8 mouse cellular contexts compared by ENCODE assay signal in genomic region chr2:32096122-32096420, GRCm38 (mm10). TPM values are rescaled to one million over a fixed set of nuclear protein-coding genes. Genes with fewer than 3 reads are reported as not detected.
DNase-seq lines count a peak whose midpoint lies in the region; ATAC-seq lines count a peak whose summit lies in the region.

No protein-coding gene starts in this region.

- H3K27me3 ChIP-seq in heart, embryonic 10.5 days (ENCODE audit: insufficient read depth, poor library complexity, severe bottlenecking), result no peaks in the 10 kb centered on the region
- no peaks in the 10 kb centered on the region for H3K27me3 ChIP-seq in heart, embryonic 16.5 days (ENCODE audit: control insufficient read depth, insufficient read depth, low read length)
- H3K27me3 ChIP-seq in midbrain, embryonic 10.5 days (ENCODE audit: low read depth, poor library complexity, severe bottlenecking), result no peaks in the 10 kb centered on the region

- peaks cover 23% of the 10 kb centered on the region for H3K36me3 ChIP-seq in heart, embryonic 10.5 days
- H3K36me3 ChIP-seq in heart, embryonic 16.5 days (ENCODE audit: control insufficient read depth, insufficient read depth), result peaks cover 6% of the 10 kb centered on the region
- 0 out of 2 replicates have a peak, but pooled peaks cover 4% of the 10 kb centered on the region for H3K36me3 ChIP-seq in midbrain, embryonic 10.5 days

- peak overlapping the region; percentile 84 for H3K27ac ChIP-seq in heart, embryonic 10.5 days
- H3K27ac ChIP-seq in heart, embryonic 16.5 days (ENCODE audit: low read length), result peak overlapping the region; percentile 87
- peak overlapping the region; percentile 82 for H3K27ac ChIP-seq in midbrain, embryonic 10.5 days (replicated peaks)

- no peak for ATAC-seq in heart, embryonic 16.5 days (replicated peaks; ENCODE audit: extremely low read depth, insufficient read depth, low FRiP score)

- peak overlapping the region; percentile 59 for H3K4me3 ChIP-seq in heart, embryonic 10.5 days
- peak overlapping the region; percentile 64 for H3K4me3 ChIP-seq in heart, embryonic 16.5 days (ENCODE audit: low read length)
- H3K4me3 ChIP-seq in midbrain, embryonic 10.5 days, result peak overlapping the region; percentile 48

- no peak for DNase-seq in heart, embryonic 10.5 days (ENCODE audit: low spot score)
- no peak for DNase-seq in heart, postnatal 4 days
- DNase-seq in cerebellum, adult 11-12 months, result peak; percentile 80
- no peak for DNase-seq in midbrain, embryonic 10.5 days (ENCODE audit: low spot score)
- no peak for DNase-seq in left cerebral cortex, postnatal 25 days (ENCODE audit: low spot score in 2 of 2)
- DNase-seq in right cerebral cortex, adult 2 months (ENCODE audit: low spot score in 2 of 2), result no peak
- DNase-seq in right cerebral cortex, postnatal 4 days, result no peak

- 0 out of 2 replicates have a peak, but pooled peaks cover 5% of the 10 kb centered on the region for H3K9me3 ChIP-seq in heart, embryonic 10.5 days
- peaks cover 5% of the 10 kb centered on the region; the same call in 1 of the 2 replicates for H3K9me3 ChIP-seq in heart, embryonic 16.5 days (replicated peaks; ENCODE audit: control insufficient read depth, low read length)
- H3K9me3 ChIP-seq in midbrain, embryonic 10.5 days (replicated peaks), result 0 out of 2 replicates have a peak, but pooled peaks cover 5% of the 10 kb centered on the region

- peak overlapping the region; percentile 70 for H3K4me2 ChIP-seq in heart, embryonic 16.5 days (ENCODE audit: low read depth, low read length)

- H3K4me1 ChIP-seq in heart, embryonic 10.5 days, result peaks cover 27% of the 10 kb centered on the region
- peaks cover 9% of the 10 kb centered on the region for H3K4me1 ChIP-seq in heart, embryonic 16.5 days (ENCODE audit: control insufficient read depth, insufficient read depth, low read length)
- H3K4me1 ChIP-seq in midbrain, embryonic 10.5 days, result peaks cover 20% of the 10 kb centered on the region

- peak overlapping the region; percentile 84 for H3K9ac ChIP-seq in heart, embryonic 16.5 days (ENCODE audit: low read length)

- intact Hi-C loops in left cerebral cortex, postnatal 25 days (cut with DNase I), result no loop called here

- WGBS in heart, embryonic 10.5 days, result 86% methylated on average over 10 of the region's 10 CpGs
- WGBS in heart, embryonic 16.5 days, result 74% methylated on average over 10 of the region's 10 CpGs
- WGBS in midbrain, embryonic 10.5 days, result 87% methylated on average over 10 of the region's 10 CpGs

RNA-seq across cellular contexts. Expression of gene Plpp7, which starts 0.7 kb away (rescaled TPM):
- 10.9 and 12.9 TPM in 2 replicates for polyA plus RNA-seq in heart, embryonic 10.5 days (2016; fragmentation: Nextera tagmentation; extraction: Ambion mirVana)
- 10 to 100 TPM; 15.7 to 20.5 TPM for total RNA-seq in heart, postnatal 4 days (2021)
- 19.7 and 21.4 TPM in 2 replicates for polyA plus RNA-seq in heart, embryonic 16.5 days (2015; fragmentation: Nextera tagmentation; extraction: Ambion mirVana)
- 7.1 and 7.8 TPM in 2 replicates for polyA plus RNA-seq in midbrain, embryonic 10.5 days (2016; fragmentation: Nextera tagmentation; extraction: Ambion mirVana)
- total RNA-seq in left cerebral cortex, postnatal 25 days (2021), result 10 to 100 TPM; 27.6 to 28.0 TPM

RNA-seq across cellular contexts. Expression of gene Fam78a, which starts 11.4 kb away (rescaled TPM):
- polyA plus RNA-seq in heart, embryonic 10.5 days (2016; fragmentation: Nextera tagmentation; extraction: Ambion mirVana), result 37.7 and 60.1 TPM in 2 replicates
- total RNA-seq in heart, postnatal 4 days (2021), result 10 to 100 TPM; 40.9 to 42.5 TPM
- 27.6 and 30.1 TPM in 2 replicates for polyA plus RNA-seq in heart, embryonic 16.5 days (2015; fragmentation: Nextera tagmentation; extraction: Ambion mirVana)
- polyA plus RNA-seq in midbrain, embryonic 10.5 days (2016; fragmentation: Nextera tagmentation; extraction: Ambion mirVana), result 1.3 and 1.6 TPM in 2 replicates
- 1 to 10 TPM; 4.2 to 6.6 TPM for total RNA-seq in left cerebral cortex, postnatal 25 days (2021)

RNA-seq across cellular contexts. Expression of gene Prrc2b, which starts 54.8 kb away (rescaled TPM):
- polyA plus RNA-seq in heart, embryonic 10.5 days (2016; fragmentation: Nextera tagmentation; extraction: Ambion mirVana), result 44.1 and 54.6 TPM in 2 replicates
- total RNA-seq in heart, postnatal 4 days (2021), result 100 to 1,000 TPM; 138 to 145 TPM
- 19.3 and 30.1 TPM in 2 replicates for polyA plus RNA-seq in heart, embryonic 16.5 days (2015; fragmentation: Nextera tagmentation; extraction: Ambion mirVana)
- 41.5 and 57.6 TPM in 2 replicates for polyA plus RNA-seq in midbrain, embryonic 10.5 days (2016; fragmentation: Nextera tagmentation; extraction: Ambion mirVana)
- total RNA-seq in left cerebral cortex, postnatal 25 days (2021), result 100 to 1,000 TPM; 240 TPM

Comparison
In these comparisons a context has a peak if more than half of its experiments do, and no peak if none do; other contexts are left out.
1. RNA of gene Fam78a, which starts 11.4 kb away (polyA plus RNA-seq): 37.7 to 60.1 TPM in heart, embryonic 10.5 days and 27.6 to 30.1 TPM in heart, embryonic 16.5 days; 1.3 to 1.6 TPM in midbrain, embryonic 10.5 days; every median in the first group is over 10 times any median in the second.
2. Peak in every context shown above with its lines, with median percentiles within 50 percentile points of each other: H3K27ac ChIP-seq and H3K4me3 ChIP-seq.